Mouse (Mus musculus) embryonic facial prominence, embryonic 14.5 days (tissue): ENCODE measurements around the gene Tmem147. TPM values are rescaled to one million over a fixed set of nuclear protein-coding genes. Genes with fewer than 3 reads are reported as not detected.

ENCODE experiments used
- ATAC-seq: fragments of 200-750 bp; cut with Nextera tagmentation; 2 replicates; pipeline ENCODE4 v1.8.0; 2017; ENCODE audit warnings: low read depth, moderate number of reproducible peaks, moderate TSS enrichment
- DNase-seq: peaks from one replicate; pipeline ENCODE4 v3.0.0-alpha.2; 2015; ENCODE audit warnings: low spot score
- H3K27ac ChIP-seq: fragments of 300-500 bp; sonication (generic); replicated peaks from 2 replicates; pipeline ENCODE4 v1.5.1; 2014; ENCODE audit warnings: low read depth, mild to moderate bottlenecking, low read length, moderate library complexity
- H3K27me3 ChIP-seq: fragments of 300-500 bp; sonication (generic); replicated peaks from 2 replicates; pipeline ENCODE4 v1.6.1; 2014; ENCODE audit warnings: low read length; ENCODE audit not compliant: control insufficient read depth, insufficient read depth
- H3K36me3 ChIP-seq: fragments of 300-500 bp; sonication (generic); 2 replicates; pipeline ENCODE4 v1.6.1; 2014; ENCODE audit warnings: low read length, mixed read lengths; ENCODE audit not compliant: control insufficient read depth, insufficient read depth
- H3K4me1 ChIP-seq: fragments of 300-500 bp; sonication (generic); 2 replicates; pipeline ENCODE4 v1.6.1; 2014; ENCODE audit warnings: antibody characterized with exemption, low read length; ENCODE audit not compliant: control insufficient read depth, insufficient read depth
- H3K4me2 ChIP-seq: fragments of 300-500 bp; sonication (generic); 2 replicates; pipeline ENCODE4 v1.6.1; 2014; ENCODE audit warnings: low read depth, mild to moderate bottlenecking, low read length, moderate library complexity, mixed read lengths
- H3K4me3 ChIP-seq: fragments of 300-500 bp; sonication (generic); 2 replicates; pipeline ENCODE4 v1.5.1; 2014; ENCODE audit warnings: low read depth, mild to moderate bottlenecking, low read length
- H3K9ac ChIP-seq: fragments of 300-500 bp; sonication (generic); 2 replicates; pipeline ENCODE4 v1.6.1; 2014; ENCODE audit warnings: low read depth, mild to moderate bottlenecking, low read length, moderate library complexity, mixed read lengths
- H3K9me3 ChIP-seq: fragments of 300-500 bp; sonication (generic); 2 replicates; pipeline ENCODE4 v1.6.1; 2016; ENCODE audit warnings: low read length; ENCODE audit not compliant: control insufficient read depth
- WGBS: fragments of 180-500 bp; shearing (Covaris S2); extraction: QIAGEN DNeasy Blood & Tissue Kit; methylation state at CpG from one replicate; pipeline ENCODE4 v1.1.7; 2014; 5-methylcytosine and 5-hydroxymethylcytosine counted together
- polyA plus RNA-seq: library from polyadenylated mRNA; unstranded; fragments of >200 nt; fragmentation: Nextera tagmentation; extraction: Ambion mirVana; gene quantifications from 2 replicates; pipeline ENCODE4 v1.2.1, GENCODE M21; 2014

The Tmem147 gene
- polyA plus RNA-seq, 1 experiment from 2014 or later = 214 TPM

- H3K36me3 ChIP-seq = no peaks in the 10 kb centered on the region
- WGBS = 12% methylated on average over 14 of the region's 14 CpGs
- no peaks in the 10 kb centered on the region for H3K9me3 ChIP-seq
- 0 out of 2 replicates have a peak overlapping the region, but pooled peaks have one; percentile 9 for H3K9ac ChIP-seq
- H3K4me1 ChIP-seq = peaks cover 5% of the 10 kb centered on the region; the same call in 1 of the 2 replicates
- peak overlapping the region; percentile 37 for H3K4me3 ChIP-seq
- H3K4me2 ChIP-seq = peak overlapping the region; percentile 63
- peaks cover 19% of the 10 kb centered on the region for H3K27me3 ChIP-seq
- ATAC-seq (no peak), DNase-seq (no peak)
- H3K27ac ChIP-seq = no peak overlapping the region
Measured at GRCm38 (mm10) chr7:30717716-30718046, 11.7 kb downstream of the Tmem147 start.

- DNase-seq (peak; percentile 95), ATAC-seq (peak; percentile 96)
- Histone ChIP-seq H3K36me3 (no peaks in the 10 kb centered on the region), H3K9me3 (no peaks in the 10 kb centered on the region), H3K9ac (0 out of 2 replicates have a peak overlapping the region, but pooled peaks have one; percentile 14), H3K27ac (no peak overlapping the region), H3K4me2 (peak overlapping the region; percentile 63), H3K4me1 (peaks cover 5% of the 10 kb centered on the region; the same call in 1 of the 2 replicates), H3K27me3 (peaks cover 19% of the 10 kb centered on the region), H3K4me3 (peak overlapping the region; percentile 37)
- 2% methylated on average over 42 of the region's 43 CpGs for WGBS
Measured at GRCm38 (mm10) chr7:30717006-30717715, 12.2 kb downstream of the Tmem147 start.

DNA sequence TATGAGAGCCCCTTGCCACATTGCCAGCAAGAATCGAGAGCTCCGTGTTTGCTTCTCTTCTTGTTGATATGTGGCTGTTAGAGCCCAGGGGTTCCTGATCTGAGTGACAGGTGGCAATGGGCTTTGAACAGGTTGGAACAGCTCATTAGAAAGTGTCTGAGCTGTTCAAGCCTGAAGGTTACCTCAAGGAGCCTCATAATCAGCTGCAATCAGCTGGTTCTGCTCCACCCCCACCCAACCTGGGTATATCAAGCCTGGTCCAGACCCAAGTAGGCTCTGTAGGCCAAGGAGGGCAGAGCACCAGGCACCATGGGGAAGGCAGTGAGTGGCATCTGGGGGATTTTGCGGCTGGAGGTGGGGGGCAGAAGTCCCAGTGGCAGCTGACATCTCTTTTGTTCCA is 17.4 kb downstream of the Tmem147 start, which contains the start of gene Atp4a:
TSS of gene Atp4a (plus strand) at position 268 of the 400 bp plus-strand sequence.
- no peak for ATAC-seq

DNA sequence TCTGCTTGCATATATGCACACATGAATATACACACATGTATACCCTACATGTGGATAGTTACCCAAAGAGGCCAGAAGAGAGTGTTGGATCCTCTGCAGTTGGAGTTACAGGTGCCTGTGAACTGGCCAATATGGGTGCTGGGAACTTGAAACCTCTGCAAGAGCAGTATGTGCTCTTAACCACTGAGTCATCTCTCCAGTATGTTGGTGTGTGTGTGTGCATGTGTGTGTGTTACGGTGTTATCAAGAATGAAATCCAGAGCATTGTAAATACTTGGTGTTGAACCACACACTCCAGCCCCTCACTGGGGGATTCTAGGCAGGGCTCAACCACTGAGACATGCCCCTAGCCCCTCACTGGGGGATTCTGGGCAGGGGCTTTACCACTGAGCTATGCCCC is 21.9 kb downstream of the Tmem147 start:
- ATAC-seq (no peak), DNase-seq (no peak)
- H3K9ac ChIP-seq = no peak overlapping the region
- no peaks in the 10 kb centered on the region for H3K27me3 ChIP-seq
- no peaks in the 10 kb centered on the region for H3K9me3 ChIP-seq
- H3K4me2 ChIP-seq = no peak overlapping the region
- no peak overlapping the region for H3K27ac ChIP-seq
- WGBS = 88% methylated on average over 1 of the region's 1 CpGs
- H3K4me3 ChIP-seq = no peak overlapping the region
- H3K36me3 ChIP-seq = no peaks in the 10 kb centered on the region
- H3K4me1 ChIP-seq = no peaks in the 10 kb centered on the region

More for the DNA sequence above, 17.4 kb downstream of the Tmem147 start, which contains the start of gene Atp4a:
- WGBS = 80% methylated on average over 3 of the region's 3 CpGs
- Histone ChIP-seq H3K4me3 (no peak within 1 kb of the TSS), H3K4me2 (no peak within 1 kb of the TSS), H3K4me1 (no peaks in the 10 kb centered on the region), H3K27me3 (peaks cover 9% of the 10 kb centered on the region), H3K9me3 (no peaks in the 10 kb centered on the region), H3K27ac (no peak within 1 kb of the TSS), H3K36me3 (no peaks in the 10 kb centered on the region), H3K9ac (no peak within 1 kb of the TSS)
- no peak for DNase-seq

- no peak overlapping the region for H3K9ac ChIP-seq
- WGBS = 73% methylated on average over 8 of the region's 8 CpGs
- H3K36me3 ChIP-seq = no peaks in the 10 kb centered on the region
- H3K27ac ChIP-seq = no peak overlapping the region
- DNase-seq (no peak), ATAC-seq (no peak)
- H3K4me3 ChIP-seq = no peak overlapping the region
- no peaks in the 10 kb centered on the region for H3K4me1 ChIP-seq
- H3K9me3 ChIP-seq = no peaks in the 10 kb centered on the region
- H3K4me2 ChIP-seq = no peak overlapping the region
- H3K27me3 ChIP-seq = no peaks in the 10 kb centered on the region
Measured at GRCm38 (mm10) chr7:30706214-30706882, 23.0 kb downstream of the Tmem147 start.

- WGBS = 40% methylated on average over 9 of the region's 9 CpGs
- Histone ChIP-seq H3K4me2 (no peak within 1 kb of the TSS), H3K36me3 (no peaks in the 10 kb centered on the region), H3K27me3 (no peaks in the 10 kb centered on the region), H3K27ac (no peak within 1 kb of the TSS), H3K9me3 (no peaks in the 10 kb centered on the region), H3K4me1 (peaks cover 3% of the 10 kb centered on the region; the same call in 1 of the 2 replicates), H3K9ac (no peak within 1 kb of the TSS), H3K4me3 (no peak within 1 kb of the TSS)
- DNase-seq (peak; percentile 24), ATAC-seq (no peak)
Measured at GRCm38 (mm10) chr7:30698589-30698988, 30.8 kb downstream of the Tmem147 start, which contains the start of gene 2200002J24Rik. Gene 2200002J24Rik (plus strand): TSS chr7:30698926.

GRCm38 (mm10) chr7:30698101-30698500 is 31.2 kb downstream of the Tmem147 start:
- H3K27me3 ChIP-seq = no peaks in the 10 kb centered on the region
- 58% methylated on average over 5 of the region's 5 CpGs for WGBS

DNA sequence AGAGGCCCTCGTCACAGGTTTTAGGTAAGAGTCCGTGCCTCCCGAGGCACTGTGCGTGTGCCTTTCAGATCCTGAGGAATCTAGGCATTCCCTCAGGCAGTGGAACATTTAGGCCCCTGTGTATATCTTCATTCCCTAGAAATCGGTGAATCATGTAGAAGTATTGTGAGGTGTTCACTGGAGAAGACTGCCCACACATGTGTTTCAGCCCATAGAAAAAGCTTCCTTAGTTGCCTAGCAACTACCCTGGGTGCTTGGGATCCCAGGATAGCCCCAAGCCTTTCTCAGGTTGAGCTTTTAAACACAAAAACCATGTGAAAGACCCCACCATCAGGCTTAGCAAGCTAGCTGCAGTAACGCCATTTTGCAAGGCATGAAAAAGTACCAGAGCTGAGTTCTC is 41.0 kb downstream of the Tmem147 start:
- no peak for DNase-seq
- no peak overlapping the region for H3K4me2 ChIP-seq
- 63% methylated on average over 6 of the region's 6 CpGs for WGBS
- H3K27me3 ChIP-seq = peaks cover 15% of the 10 kb centered on the region
- H3K9ac ChIP-seq = no peak overlapping the region
- ATAC-seq = no peak
- no peaks in the 10 kb centered on the region for H3K36me3 ChIP-seq
- H3K4me3 ChIP-seq = no peak overlapping the region
- no peak overlapping the region for H3K27ac ChIP-seq
- H3K9me3 ChIP-seq = no peaks in the 10 kb centered on the region
- H3K4me1 ChIP-seq = no peaks in the 10 kb centered on the region

More at GRCm38 (mm10) chr7:30698101-30698500, 31.2 kb downstream of the Tmem147 start:
- no peak overlapping the region for H3K27ac ChIP-seq
- no peaks in the 10 kb centered on the region for H3K9me3 ChIP-seq
- no peak overlapping the region for H3K4me3 ChIP-seq
- H3K9ac ChIP-seq = no peak overlapping the region
- ATAC-seq = no peak
- H3K36me3 ChIP-seq = no peaks in the 10 kb centered on the region
- H3K4me1 ChIP-seq = peaks cover 3% of the 10 kb centered on the region; the same call in 1 of the 2 replicates
- H3K4me2 ChIP-seq = no peak overlapping the region
- DNase-seq = no peak
